Mouse (Mus musculus) kidney, embryonic 16.5 days (tissue): ENCODE results near the gene Pdzd4. TPM values are rescaled to one million over a fixed set of nuclear protein-coding genes. Genes with fewer than 3 reads are reported as not detected.
A peak's percentile ranks its signal among the peaks of the same experiment; 100 is the strongest.

Experiments used
- ATAC-seq: fragments of 200-750 bp; cut with Nextera tagmentation; 2 replicates; pipeline ENCODE4 v1.8.0; 2017; ENCODE audit warnings: moderate TSS enrichment; ENCODE audit not compliant: low FRiP score, low TSS enrichment
- H3K27ac ChIP-seq: fragments of 300-500 bp; sonication (generic); 2 replicates; pipeline ENCODE4 v1.5.1; 2014; ENCODE audit warnings: low read length
- H3K27me3 ChIP-seq: fragments of 300-500 bp; sonication (generic); 2 replicates; pipeline ENCODE4 v1.6.1; 2014; ENCODE audit warnings: low read length, control low read depth, mixed read lengths; ENCODE audit not compliant: insufficient read depth
- H3K36me3 ChIP-seq: fragments of 300-500 bp; sonication (generic); 2 replicates; pipeline ENCODE4 v1.6.1; 2014; ENCODE audit warnings: low read length, control low read depth, mixed read lengths; ENCODE audit not compliant: insufficient read depth
- H3K4me1 ChIP-seq: fragments of 300-500 bp; sonication (generic); 2 replicates; pipeline ENCODE4 v1.6.1; 2014; ENCODE audit warnings: low read length, control low read depth, mixed read lengths; ENCODE audit not compliant: insufficient read depth
- H3K4me2 ChIP-seq: fragments of 300-500 bp; sonication (generic); replicated peaks from 2 replicates; pipeline ENCODE4 v1.6.1; 2014; ENCODE audit warnings: low read depth, low read length
- H3K4me3 ChIP-seq: fragments of 300-500 bp; sonication (generic); 2 replicates; pipeline ENCODE4 v1.5.1; 2014; ENCODE audit warnings: mild to moderate bottlenecking, low read length
- H3K9ac ChIP-seq: fragments of 300-500 bp; sonication (generic); replicated peaks from 2 replicates; pipeline ENCODE4 v1.6.1; 2014; ENCODE audit warnings: low read length
- H3K9me3 ChIP-seq: fragments of 300-500 bp; sonication (generic); 2 replicates; pipeline ENCODE4 v1.6.1; 2016; ENCODE audit warnings: low read length, control low read depth
- WGBS: fragments of 180-500 bp; shearing (Covaris S2); extraction: QIAGEN DNeasy Blood & Tissue Kit; methylation state at CpG from one replicate; pipeline ENCODE4 v1.1.7; 2014; 5-methylcytosine and 5-hydroxymethylcytosine counted together
- polyA plus RNA-seq: library from polyadenylated mRNA; unstranded; fragments of >200 nt; fragmentation: Nextera tagmentation; extraction: Ambion mirVana; gene quantifications from 2 replicates; pipeline ENCODE4 v1.2.1, GENCODE M21; 2015

Pdzd4 gene
- polyA plus RNA-seq, 1 experiment from 2014 or later = 0.59 TPM

DNA sequence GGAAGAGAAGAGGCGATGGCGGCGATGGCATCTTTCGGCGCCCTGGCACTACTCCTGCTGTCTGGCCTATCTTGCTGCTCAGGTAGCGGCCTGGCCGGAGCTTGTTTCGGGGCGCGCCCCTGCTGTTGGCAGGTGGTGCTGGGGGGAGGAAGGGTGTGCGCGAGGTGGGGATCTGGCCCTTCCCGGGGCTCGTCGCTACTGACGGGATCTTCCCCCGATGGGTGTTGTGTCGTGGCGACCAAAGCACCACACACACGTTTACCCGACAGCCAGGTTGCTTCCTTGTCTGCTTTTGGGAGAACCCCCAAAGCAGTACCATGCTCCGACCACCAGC, 37.6 kb downstream of the Pdzd4 start:
- Histone ChIP-seq H3K4me1 (0 out of 2 replicates have a peak, but pooled peaks cover 7% of the 10 kb centered on the region), H3K9me3 (no peaks in the 10 kb centered on the region), H3K4me3 (peak overlapping the region; percentile 70), H3K27ac (peak overlapping the region; percentile 68), H3K27me3 (no peaks in the 10 kb centered on the region; the same call in 1 of the 2 replicates), H3K36me3 (peaks cover 6% of the 10 kb centered on the region; the same call in 1 of the 2 replicates), H3K9ac (peak overlapping the region; percentile 84), H3K4me2 (peak overlapping the region; percentile 60)
- WGBS = 8% methylated on average over 21 of the region's 22 CpGs
- ATAC-seq = peak; percentile 49

DNA sequence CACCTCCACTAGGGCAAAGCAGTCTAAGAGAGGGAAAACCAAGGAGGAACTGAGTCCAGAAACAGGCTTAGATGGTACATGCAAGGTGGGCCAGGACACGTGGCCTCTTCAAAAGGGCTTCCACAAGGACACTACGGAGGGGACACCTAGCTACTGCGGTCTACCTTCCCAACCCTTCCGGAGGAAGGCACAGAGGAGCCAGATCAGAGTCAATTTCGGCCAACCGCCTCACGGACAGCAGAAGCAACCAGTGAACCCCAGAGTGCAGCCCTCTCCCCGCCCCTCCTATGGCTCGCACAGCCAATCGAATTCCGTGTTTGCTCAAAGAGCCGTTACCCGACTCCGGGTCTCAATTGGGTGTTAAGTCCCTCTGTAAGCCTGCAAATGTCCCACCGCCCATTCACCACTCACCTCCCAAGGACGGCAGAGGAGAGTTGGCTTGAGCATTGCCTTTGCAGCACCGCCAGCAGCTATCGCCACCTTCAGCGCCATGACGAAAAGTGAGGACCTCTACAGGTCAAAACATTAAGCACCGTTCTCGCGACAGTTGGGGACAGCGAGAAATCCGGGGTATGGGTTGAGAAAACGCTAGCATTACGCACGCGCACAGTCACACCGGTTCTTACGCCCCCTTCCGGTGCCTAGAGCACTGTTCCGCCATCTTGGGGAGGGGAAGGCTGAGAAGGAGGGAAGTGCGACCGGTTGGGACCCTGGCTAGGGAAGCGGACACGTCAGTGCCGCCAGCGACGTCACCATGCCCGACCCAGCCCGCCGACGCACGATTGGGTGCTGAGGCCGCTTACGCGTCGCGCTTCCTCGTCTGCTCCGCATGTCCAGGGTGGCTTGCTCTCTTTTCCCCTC, 38.2 kb downstream of the Pdzd4 start, which contains the start of the genes Idh3g and Ssr4:
Gene Idh3g, minus strand, starts transcription at position 534 of the 861 bp plus-strand sequence.
Gene Ssr4, plus strand, starts transcription at position 665 of the 861 bp plus-strand sequence.
- Histone ChIP-seq H3K4me1 (0 out of 2 replicates have a peak, but pooled peaks cover 7% of the 10 kb centered on the region), H3K4me2 (peak within 1 kb of the TSS; percentile 63), H3K27me3 (no peaks in the 10 kb centered on the region; the same call in 1 of the 2 replicates), H3K36me3 (peaks cover 7% of the 10 kb centered on the region; the same call in 1 of the 2 replicates), H3K9me3 (no peaks in the 10 kb centered on the region), H3K27ac (peak within 1 kb of the TSS; percentile 93), H3K4me3 (peak within 1 kb of the TSS; percentile 70), H3K9ac (peak within 1 kb of the TSS; percentile 84)
- 23% methylated on average over 52 of the region's 52 CpGs for WGBS
- peak; percentile 98 for ATAC-seq

GRCm38 (mm10) chrX:73785666-73786065, 39.1 kb downstream of the Pdzd4 start:
- peak overlapping the region; percentile 74 for H3K9ac ChIP-seq
- H3K9me3 ChIP-seq = no peaks in the 10 kb centered on the region
- peak overlapping the region; percentile 70 for H3K4me3 ChIP-seq
- H3K4me2 ChIP-seq = peak overlapping the region; percentile 63
- H3K27me3 ChIP-seq = no peaks in the 10 kb centered on the region; the same call in 1 of the 2 replicates
- ATAC-seq = no peak
- H3K36me3 ChIP-seq = peaks cover 13% of the 10 kb centered on the region; the same call in 1 of the 2 replicates
- 0 out of 2 replicates have a peak, but pooled peaks cover 7% of the 10 kb centered on the region for H3K4me1 ChIP-seq
- H3K27ac ChIP-seq = peak overlapping the region; percentile 93

DNA sequence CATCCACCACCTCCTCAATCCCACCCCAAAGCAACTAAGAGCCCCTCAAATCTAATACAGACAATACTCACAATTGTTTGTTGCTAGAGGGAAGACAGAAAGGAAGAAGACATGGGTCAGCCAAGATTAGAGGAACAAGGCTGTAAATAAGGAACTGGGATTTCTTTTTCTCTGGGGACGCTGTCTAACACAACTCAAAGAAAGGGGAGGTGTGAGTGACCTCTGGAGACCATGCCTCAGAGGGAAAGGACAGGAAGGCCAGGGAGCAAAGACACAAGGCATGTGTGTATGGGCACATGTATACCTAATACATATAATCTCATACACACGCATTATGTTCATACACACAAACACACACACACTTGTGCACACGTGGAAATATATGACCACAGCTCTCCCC, 42.5 kb downstream of the Pdzd4 start:
- Histone ChIP-seq H3K4me2 (no peak overlapping the region), H3K9ac (no peak overlapping the region), H3K4me1 (no peaks in the 10 kb centered on the region), H3K9me3 (no peaks in the 10 kb centered on the region), H3K4me3 (no peak overlapping the region), H3K27ac (no peak overlapping the region), H3K27me3 (no peaks in the 10 kb centered on the region), H3K36me3 (peaks cover 28% of the 10 kb centered on the region)
- WGBS = 81% methylated on average over 3 of the region's 3 CpGs
- ATAC-seq = no peak

DNA sequence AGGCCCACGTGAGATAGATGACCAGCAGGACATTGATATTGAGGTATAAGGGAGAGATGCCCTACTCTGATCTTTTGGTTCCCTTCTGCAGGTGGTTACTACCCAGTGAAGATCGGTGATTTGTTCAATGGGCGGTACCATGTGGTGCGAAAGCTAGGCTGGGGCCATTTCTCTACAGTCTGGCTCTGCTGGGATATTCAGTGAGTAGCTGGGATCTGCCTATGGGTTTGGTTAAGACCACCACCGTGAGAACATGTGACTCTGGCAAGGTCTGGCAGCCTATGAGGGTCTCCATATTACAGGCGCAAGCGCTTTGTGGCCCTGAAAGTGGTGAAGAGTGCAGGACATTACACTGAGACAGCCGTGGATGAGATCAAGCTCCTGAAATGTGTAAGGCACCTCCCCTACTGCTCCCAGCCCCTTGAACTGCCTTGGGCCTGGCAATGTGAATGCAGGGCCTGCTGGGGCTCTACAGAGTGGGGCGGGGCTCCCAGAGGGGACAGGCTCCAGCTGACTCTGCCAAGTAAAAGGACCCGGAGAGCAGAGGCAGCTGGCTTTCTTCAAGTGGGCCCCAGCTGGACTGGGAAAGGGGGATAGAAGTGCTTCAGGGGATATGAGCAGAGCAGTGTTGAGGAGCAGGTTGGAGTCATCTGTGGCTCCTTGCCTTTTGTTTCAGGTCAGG, 49.8 kb downstream of the Pdzd4 start:
- no peak overlapping the region for H3K9ac ChIP-seq
- H3K4me2 ChIP-seq = no peak overlapping the region
- H3K27ac ChIP-seq = peak overlapping the region; percentile 24; the same call in 1 of the 2 replicates
- H3K4me3 ChIP-seq = no peak overlapping the region
- H3K27me3 ChIP-seq = no peaks in the 10 kb centered on the region; the same call in 1 of the 2 replicates
- ATAC-seq = peak; percentile 72
- peaks cover 12% of the 10 kb centered on the region for H3K36me3 ChIP-seq
- 79% methylated on average over 10 of the region's 10 CpGs for WGBS
- no peaks in the 10 kb centered on the region for H3K9me3 ChIP-seq
- H3K4me1 ChIP-seq = 0 out of 2 replicates have a peak, but pooled peaks cover 8% of the 10 kb centered on the region

GRCm38 (mm10) chrX:73774168-73774760, 50.5 kb downstream of the Pdzd4 start, which contains the start of gene Srpk3:
Srpk3 (plus strand) TSS chrX:73774405.
- peak; percentile 37; the same call in 1 of the 2 replicates for ATAC-seq
- H3K4me2 ChIP-seq = no peak within 1 kb of the TSS; the same call in 1 of the 2 replicates
- no peak within 1 kb of the TSS for H3K4me3 ChIP-seq
- WGBS = 48% methylated on average over 9 of the region's 9 CpGs
- H3K36me3 ChIP-seq = peaks cover 5% of the 10 kb centered on the region
- no peaks in the 10 kb centered on the region for H3K9me3 ChIP-seq
- H3K4me1 ChIP-seq = 0 out of 2 replicates have a peak, but pooled peaks cover 8% of the 10 kb centered on the region
- peak within 1 kb of the TSS; percentile 61; the same call in 1 of the 2 replicates for H3K27ac ChIP-seq
- no peak within 1 kb of the TSS for H3K9ac ChIP-seq
- H3K27me3 ChIP-seq = no peaks in the 10 kb centered on the region; the same call in 1 of the 2 replicates

DNA sequence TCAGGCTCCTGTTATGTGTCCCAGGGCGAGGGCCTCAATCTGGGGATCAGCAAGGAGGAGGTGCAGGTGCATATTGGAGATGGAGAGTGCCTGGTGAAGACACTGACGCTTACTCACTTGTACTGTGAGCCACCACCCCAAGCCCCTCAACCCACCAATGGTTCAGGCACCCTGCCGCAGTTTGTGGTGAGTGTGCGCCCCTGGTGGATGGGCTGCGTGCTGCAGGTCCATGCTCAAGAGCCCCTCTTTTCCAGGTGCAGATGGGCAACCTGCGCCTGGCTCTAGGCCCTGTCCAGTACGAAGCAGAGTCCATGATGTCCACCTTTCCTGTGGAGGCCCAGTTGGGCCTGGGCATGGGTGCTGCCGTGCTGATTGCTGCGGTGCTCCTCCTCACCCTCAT, 57.5 kb downstream of the Pdzd4 start:
- no peak for ATAC-seq

GRCm38 (mm10) chrX:73765311-73765710, 59.5 kb downstream of the Pdzd4 start:
- 0 out of 2 replicates have a peak, but pooled peaks have one; percentile 44 for ATAC-seq
- Histone ChIP-seq H3K27ac (no peak overlapping the region), H3K9me3 (no peaks in the 10 kb centered on the region), H3K36me3 (no peaks in the 10 kb centered on the region), H3K4me2 (no peak overlapping the region), H3K9ac (no peak overlapping the region), H3K4me3 (no peak overlapping the region), H3K4me1 (no peaks in the 10 kb centered on the region), H3K27me3 (no peaks in the 10 kb centered on the region)
- 50% methylated on average over 1 of the region's 1 CpGs for WGBS

More for the DNA sequence above, 57.5 kb downstream of the Pdzd4 start:
- Histone ChIP-seq H3K4me1 (no peaks in the 10 kb centered on the region), H3K4me3 (no peak overlapping the region), H3K9me3 (no peaks in the 10 kb centered on the region), H3K36me3 (no peaks in the 10 kb centered on the region), H3K4me2 (no peak overlapping the region), H3K9ac (no peak overlapping the region), H3K27ac (no peak overlapping the region), H3K27me3 (no peaks in the 10 kb centered on the region)
- WGBS = 69% methylated on average over 9 of the region's 9 CpGs

- Histone ChIP-seq H3K9me3 (no peaks in the 10 kb centered on the region), H3K4me1 (no peaks in the 10 kb centered on the region), H3K36me3 (no peaks in the 10 kb centered on the region), H3K27ac (no peak overlapping the region), H3K4me2 (no peak overlapping the region), H3K9ac (no peak overlapping the region), H3K4me3 (no peak overlapping the region), H3K27me3 (no peaks in the 10 kb centered on the region; the same call in 1 of the 2 replicates)
- 91% methylated on average over 13 of the region's 13 CpGs for WGBS
- no peak for ATAC-seq
These were observed 66.0 kb downstream of the Pdzd4 start for GRCm38 (mm10) chrX:73758611-73759290.
